Mouse (Mus musculus) cerebellum, adult 2 months (tissue): ENCODE data around the gene Ccnt1. TPM values are rescaled to one million over a fixed set of nuclear protein-coding genes. Genes with fewer than 3 reads are reported as not detected.

Experiments
- DNase-seq, 2 experiments: peaks; one replicate each; pipeline ENCODE4 v3.0.0; 2021
- H3K27ac ChIP-seq: fragments of 200-500 bp; 2 replicates; pipeline ENCODE4 v1.5.1; 2012; ENCODE audit warnings: low read length, control low read depth, inconsistent platforms; ENCODE audit not compliant: insufficient read depth
- H3K27me3 ChIP-seq: fragments of 200-500 bp; 2 replicates; pipeline ENCODE4 v1.6.1; 2012; ENCODE audit warnings: inconsistent platforms, mild to moderate bottlenecking, low read length, moderate library complexity; ENCODE audit not compliant: control insufficient read depth, insufficient read depth
- H3K4me1 ChIP-seq: fragments of 200-500 bp; 2 replicates; pipeline ENCODE4 v1.6.1; 2011; ENCODE audit warnings: low read length; ENCODE audit not compliant: control insufficient read depth, insufficient read depth
- H3K4me3 ChIP-seq: fragments of 200-500 bp; replicated peaks from 2 replicates; pipeline ENCODE3; 2011; ENCODE audit warnings: mild to moderate bottlenecking, low read depth, low read length, control low read depth; ENCODE audit not compliant: insufficient read depth
- CTCF ChIP-seq: fragments of 200-500 bp; IDR thresholded peaks from 2 replicates; pipeline ENCODE4 v1.5.1; 2011; ENCODE audit warnings: low read depth, mild to moderate bottlenecking, control low read depth, low read length, moderate library complexity, borderline replicate concordance; ENCODE audit not compliant: insufficient read depth
- POLR2A ChIP-seq: fragments of 200-500 bp; IDR thresholded peaks from 2 replicates; pipeline ENCODE4 v1.6.1; 2011; ENCODE audit warnings: low read length, control low read depth, borderline replicate concordance; ENCODE audit not compliant: insufficient read depth
- WGBS: fragments of 180-500 bp; shearing (Covaris S2); methylation state at CpG from one replicate; pipeline ENCODE4 v1.1.7; 2018; 5-methylcytosine and 5-hydroxymethylcytosine counted together
- polyA plus RNA-seq: library from polyadenylated mRNA; depleted of rRNA; stranded (reverse); fragments of >200 nt; gene quantifications from 2 replicates; pipeline ENCODE4 v1.2.3, GENCODE M21; 2012; rRNA removed

Gene Ccnt1
- polyA plus RNA-seq, result 24.1 and 24.2 TPM in 2 replicates

- DNase-seq, result no peak
- H3K27me3 ChIP-seq, result no peaks in the 10 kb centered on the region
- TF ChIP-seq CTCF, result no peak
- TF ChIP-seq POLR2A, result no peak
- H3K27ac ChIP-seq, result no peak within 1 kb of the TSS
- WGBS, result 80% methylated on average over 10 of the region's 10 CpGs
- peaks cover 3% of the 10 kb centered on the region; the same call in 1 of the 2 replicates for H3K4me1 ChIP-seq
- H3K4me3 ChIP-seq, result no peak within 1 kb of the TSS
These were observed at the start of gene Ccnt1, which contains the start of gene 4930415O20Rik for GRCm38 (mm10) chr15:98570873-98571538. Ccnt1 (minus strand) TSS chr15:98570923. 4930415O20Rik (plus strand) TSS chr15:98571004.

DNA sequence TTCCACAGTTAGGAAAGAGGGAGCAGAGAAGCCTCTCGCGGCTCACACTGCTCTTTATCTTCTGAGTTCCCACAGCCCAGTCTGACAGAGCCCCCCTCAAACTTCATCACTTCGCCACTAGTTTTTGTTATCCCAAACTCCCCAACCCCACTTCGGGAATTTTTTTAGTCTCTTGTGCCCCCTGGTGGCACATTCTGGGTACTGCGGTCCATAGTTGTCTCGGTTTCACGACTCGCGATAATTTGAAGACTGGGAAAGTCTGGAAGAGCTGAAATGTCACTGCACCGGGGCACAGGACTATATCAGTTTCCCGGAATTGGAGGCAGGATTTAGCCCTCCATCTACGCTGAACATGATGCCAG is 46.4 kb upstream of the Ccnt1 start:
- H3K4me1 ChIP-seq, result peaks cover 4% of the 10 kb centered on the region; the same call in 1 of the 2 replicates
- no peaks in the 10 kb centered on the region for H3K27me3 ChIP-seq
- 1% methylated on average over 12 of the region's 12 CpGs for WGBS
- H3K27ac ChIP-seq, result no peak overlapping the region
- peak; percentile 59 to 84 for DNase-seq
- H3K4me3 ChIP-seq, result no peak overlapping the region
- TF ChIP-seq CTCF (peak; percentile 81), POLR2A (no peak)

DNA sequence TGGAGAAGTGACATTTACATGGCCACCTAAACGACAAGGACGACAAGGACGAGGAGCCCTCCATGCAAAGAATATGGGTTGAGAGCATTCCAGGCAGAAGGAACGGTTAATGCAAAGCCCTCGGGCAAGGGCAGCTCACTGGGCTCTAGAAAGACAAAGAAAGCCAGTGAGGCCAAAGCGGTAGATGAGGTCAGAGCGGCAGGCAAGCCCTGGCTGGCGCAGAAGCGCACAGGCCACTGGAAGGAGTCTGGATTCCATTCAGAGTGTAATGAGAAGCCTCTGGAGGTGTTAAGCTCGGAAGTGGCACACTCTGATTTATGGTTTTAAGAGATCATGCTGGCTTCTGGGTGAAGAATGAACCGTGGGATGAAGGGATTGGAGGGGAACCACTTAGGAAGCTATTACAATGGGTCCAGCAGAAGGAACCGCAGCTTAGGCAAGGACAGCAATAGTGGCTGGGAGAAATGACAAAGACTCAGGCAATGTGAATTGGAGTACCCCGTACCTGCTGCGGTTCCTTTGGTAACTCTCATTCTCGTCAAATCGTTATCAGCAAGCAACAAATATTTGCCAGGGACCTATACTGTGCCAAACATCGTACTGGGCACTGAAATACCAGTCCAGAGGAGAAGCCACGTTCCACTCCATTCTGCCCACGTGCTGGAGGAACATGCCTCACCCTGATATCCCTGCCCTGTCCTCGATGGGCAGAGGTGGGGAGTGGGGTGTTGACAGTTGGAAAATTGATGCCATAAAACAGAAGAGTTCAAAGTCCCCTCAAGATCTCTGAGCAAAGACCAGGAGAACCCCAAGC is 45.8 kb upstream of the Ccnt1 start:
- 53% methylated on average over 20 of the region's 20 CpGs for WGBS
- Histone ChIP-seq H3K4me3 (no peak overlapping the region), H3K27me3 (no peaks in the 10 kb centered on the region), H3K27ac (no peak overlapping the region), H3K4me1 (peaks cover 4% of the 10 kb centered on the region; the same call in 1 of the 2 replicates)
- no peak for DNase-seq
- TF ChIP-seq CTCF (no peak), POLR2A (no peak)

DNA sequence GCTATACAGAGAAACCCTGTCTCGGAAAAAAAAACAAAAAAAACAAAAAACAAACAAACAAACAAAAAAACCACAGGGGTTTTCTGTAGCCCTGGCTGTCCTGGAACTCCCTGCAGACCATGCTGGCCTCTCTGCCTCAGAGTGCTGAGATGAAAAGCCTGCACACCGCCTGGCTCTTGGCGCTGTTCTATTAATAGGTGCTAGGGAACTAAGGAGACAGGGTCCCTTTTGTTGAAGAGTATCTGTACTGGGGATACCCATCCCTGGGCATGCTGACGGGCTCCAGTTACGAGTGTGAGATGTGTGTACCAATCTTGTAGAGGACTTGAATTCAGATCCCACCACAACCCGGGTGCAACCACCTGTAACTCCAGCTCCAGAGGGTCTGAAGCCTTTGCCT is 45.0 kb upstream of the Ccnt1 start:
- H3K27me3 ChIP-seq, result no peaks in the 10 kb centered on the region
- TF ChIP-seq CTCF, result no peak
- TF ChIP-seq POLR2A, result no peak
- peaks cover 4% of the 10 kb centered on the region; the same call in 1 of the 2 replicates for H3K4me1 ChIP-seq
- H3K27ac ChIP-seq, result no peak overlapping the region
- H3K4me3 ChIP-seq, result no peak overlapping the region
- WGBS, result 78% methylated on average over 6 of the region's 6 CpGs
- no peak for DNase-seq

DNA sequence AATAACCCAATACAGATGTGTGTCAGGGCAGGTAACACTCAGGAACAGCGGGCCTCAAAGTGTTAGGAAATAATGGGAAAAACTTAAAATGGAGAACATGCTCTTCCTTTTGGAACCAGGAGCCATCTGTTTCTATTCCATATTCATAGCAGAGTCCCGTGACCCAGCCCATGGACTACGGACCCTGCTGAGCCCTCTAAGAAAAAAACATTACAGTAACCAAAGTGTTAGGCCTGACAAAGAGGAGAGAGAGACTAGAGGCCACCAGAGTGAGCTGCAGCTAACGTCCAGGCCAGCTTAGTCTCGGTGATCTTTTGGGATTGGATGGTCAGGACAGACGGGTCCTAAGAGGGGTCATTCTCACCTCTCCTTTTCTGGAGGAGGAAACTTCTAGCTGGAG is 44.2 kb upstream of the Ccnt1 start:
- no peak for DNase-seq
- Histone ChIP-seq H3K27ac (no peak overlapping the region), H3K4me3 (no peak overlapping the region), H3K27me3 (no peaks in the 10 kb centered on the region), H3K4me1 (peaks cover 7% of the 10 kb centered on the region)
- 60% methylated on average over 6 of the region's 6 CpGs for WGBS
- TF ChIP-seq CTCF (no peak), POLR2A (no peak)

- H3K4me3 ChIP-seq, result no peak overlapping the region
- H3K27ac ChIP-seq, result no peak overlapping the region
- DNase-seq, result peak; percentile 66 to 80
- H3K27me3 ChIP-seq, result no peaks in the 10 kb centered on the region
- peaks cover 7% of the 10 kb centered on the region for H3K4me1 ChIP-seq
- WGBS, result 11% methylated on average over 9 of the region's 9 CpGs
- no peak for TF ChIP-seq CTCF
- no peak for TF ChIP-seq POLR2A
These were observed 43.8 kb upstream of the Ccnt1 start for GRCm38 (mm10) chr15:98614551-98614950.

- no peaks in the 10 kb centered on the region for H3K27me3 ChIP-seq
- no peak overlapping the region for H3K4me3 ChIP-seq
- H3K27ac ChIP-seq, result no peak overlapping the region
- no peak for DNase-seq
- 99% methylated on average over 3 of the region's 3 CpGs for WGBS
- TF ChIP-seq CTCF (no peak), POLR2A (no peak)
- peaks cover 7% of the 10 kb centered on the region for H3K4me1 ChIP-seq
These were observed 41.5 kb upstream of the Ccnt1 start for GRCm38 (mm10) chr15:98612229-98612628.
